Mouse (Mus musculus) CH12.LX (cell line): ENCODE measurements around the gene Nupr1. TPM values are rescaled to one million over a fixed set of nuclear protein-coding genes. Genes with fewer than 3 reads are reported as not detected.

Source experiments
- DNase-seq: peaks from one replicate; pipeline ENCODE4 v3.0.0-alpha.2; 2013; ENCODE audit errors: extremely low read depth
- H3K27ac ChIP-seq: 2 replicates; pipeline ENCODE4 v1.5.1; 2012; ENCODE audit warnings: low read depth, mild to moderate bottlenecking, control low read depth, moderate library complexity; ENCODE audit not compliant: insufficient read depth
- H3K27me3 ChIP-seq: replicated peaks from 2 replicates; pipeline ENCODE3; 2012; ENCODE audit warnings: inconsistent platforms
- H3K36me3 ChIP-seq, 2 experiments: replicated peaks in 1 of 2; 2 replicates each; pipeline versions ENCODE3 to v1.6.1; 2012; ENCODE audit warnings: inconsistent platforms in 1 of 2, low read length in 1 of 2, mild to moderate bottlenecking in 1 of 2, mixed read lengths in 1 of 2, moderate library complexity in 1 of 2; ENCODE audit not compliant: control insufficient read depth in 1 of 2, insufficient read depth in 1 of 2
- H3K4me1 ChIP-seq, 2 experiments: 2 replicates each; pipeline ENCODE4 v1.6.1; 2012; ENCODE audit warnings: inconsistent platforms in 1 of 2, moderate library complexity in 1 of 2; ENCODE audit not compliant: insufficient read depth in 2 of 2, control insufficient read depth in 1 of 2
- H3K4me2 ChIP-seq: 2 replicates; pipeline ENCODE4 v1.6.1; 2012; ENCODE audit warnings: low read depth, mild to moderate bottlenecking, control low read depth; ENCODE audit not compliant: poor library complexity, insufficient read depth, severe bottlenecking
- H3K4me3 ChIP-seq, 3 experiments: fragments of 150-350 bp in 1 of 3; sonication (generic) in 1 of 3; replicated peaks in 1 of 3; 2 replicates each; pipeline versions ENCODE3 to v1.5.1; 2011 to 2012; ENCODE audit warnings: low read depth in 2 of 3, low read length in 2 of 3, mild to moderate bottlenecking in 2 of 3, moderate library complexity in 2 of 3, control low read depth in 1 of 3, improper control_type of control experiment in 1 of 3, inconsistent platforms in 1 of 3, mixed read lengths in 1 of 3; ENCODE audit not compliant: poor library complexity in 1 of 3
- H3K79me2 ChIP-seq: replicated peaks from 2 replicates; pipeline ENCODE4 v1.6.1; 2012; ENCODE audit warnings: mild to moderate bottlenecking, moderate library complexity; ENCODE audit not compliant: control insufficient read depth, poor library complexity, insufficient read depth, severe bottlenecking; ENCODE audit errors: extremely low read depth
- H3K9ac ChIP-seq: 2 replicates; pipeline ENCODE4 v1.6.1; 2012; ENCODE audit warnings: low read depth, mild to moderate bottlenecking, control low read depth, moderate library complexity; ENCODE audit not compliant: insufficient read depth
- H3K9me3 ChIP-seq: replicated peaks from 2 replicates; pipeline ENCODE3; 2012; ENCODE audit warnings: low read length, inconsistent platforms, mixed read lengths
- CHD1 ChIP-seq: IDR thresholded peaks from 2 replicates; pipeline ENCODE4 v1.6.1; 2012; ENCODE audit warnings: low read depth, low read length, improper control_type of control experiment, inconsistent platforms
- CHD2 ChIP-seq: IDR thresholded peaks from 2 replicates; pipeline ENCODE4 v1.6.1; 2011; ENCODE audit warnings: low read length, improper control_type of control experiment
- CTCF ChIP-seq, 2 experiments: IDR thresholded peaks in 1 of 2; conservative IDR thresholded peaks in 1 of 2; 2 replicates each; pipeline ENCODE4 v1.5.1; 2011 to 2012; ENCODE audit warnings: low read depth in 2 of 2, low read length in 2 of 2, improper control_type of control experiment in 1 of 2, inconsistent platforms in 1 of 2, mild to moderate bottlenecking in 1 of 2, moderate library complexity in 1 of 2
- E2F4 ChIP-seq: IDR thresholded peaks from 2 replicates; pipeline ENCODE4 v1.6.1; 2011; ENCODE audit warnings: low read depth, low read length, improper control_type of control experiment; ENCODE audit not compliant: insufficient replicate concordance
- EP300 ChIP-seq: IDR thresholded peaks from 2 replicates; pipeline ENCODE4 v1.6.1; 2011; ENCODE audit warnings: low read length, improper control_type of control experiment
- ETS1 ChIP-seq: conservative IDR thresholded peaks from 2 replicates; pipeline ENCODE4 v1.6.1; 2012; ENCODE audit warnings: low read depth, mild to moderate bottlenecking, inconsistent platforms, low read length, improper control_type of control experiment, moderate library complexity
- GABPA ChIP-seq: IDR thresholded peaks from 2 replicates; pipeline ENCODE4 v1.6.1; 2012; ENCODE audit warnings: low read depth, low read length, improper control_type of control experiment, inconsistent platforms; ENCODE audit not compliant: insufficient replicate concordance
- IRF4 ChIP-seq: IDR thresholded peaks from 2 replicates; pipeline ENCODE4 v1.6.1; 2014; ENCODE audit warnings: low read depth, mild to moderate bottlenecking, inconsistent platforms, low read length, improper control_type of control experiment
- JUN ChIP-seq: IDR thresholded peaks from 2 replicates; pipeline ENCODE4 v1.6.1; 2011; ENCODE audit warnings: low read depth, mild to moderate bottlenecking, low read length, improper control_type of control experiment, moderate library complexity; ENCODE audit not compliant: insufficient read depth
- JUND ChIP-seq: conservative IDR thresholded peaks from 2 replicates; pipeline ENCODE4 v1.6.1; 2011; ENCODE audit warnings: low read depth, low read length, improper control_type of control experiment
- KAT2A ChIP-seq: IDR thresholded peaks from 2 replicates; pipeline ENCODE4 v1.6.1; 2012; ENCODE audit warnings: low read length, improper control_type of control experiment, inconsistent platforms; ENCODE audit not compliant: insufficient replicate concordance
- MAFK ChIP-seq: IDR thresholded peaks from 2 replicates; pipeline ENCODE4 v1.6.1; 2011; ENCODE audit warnings: low read length, improper control_type of control experiment; ENCODE audit not compliant: insufficient replicate concordance
- MAX ChIP-seq: IDR thresholded peaks from 2 replicates; pipeline ENCODE4 v1.6.1; 2011; ENCODE audit warnings: low read length, improper control_type of control experiment
- MXI1 ChIP-seq: IDR thresholded peaks from 2 replicates; pipeline ENCODE4 v1.6.1; 2011; ENCODE audit warnings: mild to moderate bottlenecking, low read depth, low read length, improper control_type of control experiment
- MYC ChIP-seq: IDR thresholded peaks from 2 replicates; pipeline ENCODE4 v1.6.1; 2011; ENCODE audit warnings: low read depth, mild to moderate bottlenecking, improper control_type of control experiment, low read length
- NELFE ChIP-seq: IDR thresholded peaks from 2 replicates; pipeline ENCODE4 v1.6.1; 2011; ENCODE audit warnings: low read depth, low read length, improper control_type of control experiment
- POLR2AphosphoS2 ChIP-seq: IDR thresholded peaks from 2 replicates; pipeline ENCODE4 v1.6.1; 2011; ENCODE audit warnings: low read depth, low read length, improper control_type of control experiment
- RAD21 ChIP-seq: IDR thresholded peaks from 2 replicates; pipeline ENCODE4 v1.6.1; 2011; ENCODE audit warnings: low read depth, mild to moderate bottlenecking, low read length, improper control_type of control experiment, moderate library complexity
- SIN3A ChIP-seq: IDR thresholded peaks from 2 replicates; pipeline ENCODE4 v1.6.1; 2012; ENCODE audit warnings: low read length, improper control_type of control experiment, inconsistent platforms
- SMC3 ChIP-seq: IDR thresholded peaks from 2 replicates; pipeline ENCODE4 v1.6.1; 2011; ENCODE audit warnings: low read depth, low read length, improper control_type of control experiment
- TBP ChIP-seq: conservative IDR thresholded peaks from 2 replicates; pipeline ENCODE4 v1.6.1; 2011; ENCODE audit warnings: low read depth, low read length, improper control_type of control experiment
- UBTF ChIP-seq: IDR thresholded peaks from 2 replicates; pipeline ENCODE4 v1.6.1; 2012; ENCODE audit warnings: low read depth, mild to moderate bottlenecking, inconsistent platforms, low read length, improper control_type of control experiment, moderate library complexity
- USF2 ChIP-seq: conservative IDR thresholded peaks from 2 replicates; pipeline ENCODE4 v1.6.1; 2011; ENCODE audit warnings: low read depth, low read length, improper control_type of control experiment
- ZC3H11A ChIP-seq: IDR thresholded peaks from 2 replicates; pipeline ENCODE4 v1.6.1; 2012; ENCODE audit warnings: low read depth, mild to moderate bottlenecking, inconsistent platforms, low read length, improper control_type of control experiment
- ZNF384 ChIP-seq: IDR thresholded peaks from 2 replicates; pipeline ENCODE4 v1.6.1; 2012; ENCODE audit warnings: low read depth, low read length, improper control_type of control experiment, inconsistent platforms
- dilution Hi-C: fragments of 300-500 bp; cut with MboI; formaldehyde crosslinking; loops from 2 replicates; pipeline ENCODE4 v1.14.3; 2020; ENCODE audit warnings: low sequenced_read_pairs; ENCODE audit not compliant: extremely low pct_unique_long_range_greater_than_20kb, extremely low pct_ligation_motif_present
- in situ Hi-C: fragments of 300-500 bp; cut with MboI; formaldehyde crosslinking; loops from 3 replicates; pipeline ENCODE4 v1.14.3; 2019; ENCODE audit warnings: low sequenced_read_pairs, low pct_ligation_motif_present, low pct_unique_long_range_greater_than_20kb, mixed read lengths
- polyA plus RNA-seq: library from polyadenylated mRNA; unstranded; fragments of >175 nt; gene quantifications from 2 replicates; pipeline ENCODE4 v1.2.1, GENCODE M21; 2012; ENCODE audit warnings: low read depth; ENCODE audit not compliant: insufficient read length
- total RNA-seq, 2 experiments: library from RNA; depleted of rRNA; stranded (reverse); fragments of 300-350 nt in 1 of 2; fragments of >200 nt in 1 of 2; gene quantifications; 2 replicates each; pipeline ENCODE4 v1.2.3; 2012 to 2014

Nupr1 gene
- total and polyA plus RNA-seq, 3 experiments: 6.4 to 13.9 (median 13.5) TPM

DNA sequence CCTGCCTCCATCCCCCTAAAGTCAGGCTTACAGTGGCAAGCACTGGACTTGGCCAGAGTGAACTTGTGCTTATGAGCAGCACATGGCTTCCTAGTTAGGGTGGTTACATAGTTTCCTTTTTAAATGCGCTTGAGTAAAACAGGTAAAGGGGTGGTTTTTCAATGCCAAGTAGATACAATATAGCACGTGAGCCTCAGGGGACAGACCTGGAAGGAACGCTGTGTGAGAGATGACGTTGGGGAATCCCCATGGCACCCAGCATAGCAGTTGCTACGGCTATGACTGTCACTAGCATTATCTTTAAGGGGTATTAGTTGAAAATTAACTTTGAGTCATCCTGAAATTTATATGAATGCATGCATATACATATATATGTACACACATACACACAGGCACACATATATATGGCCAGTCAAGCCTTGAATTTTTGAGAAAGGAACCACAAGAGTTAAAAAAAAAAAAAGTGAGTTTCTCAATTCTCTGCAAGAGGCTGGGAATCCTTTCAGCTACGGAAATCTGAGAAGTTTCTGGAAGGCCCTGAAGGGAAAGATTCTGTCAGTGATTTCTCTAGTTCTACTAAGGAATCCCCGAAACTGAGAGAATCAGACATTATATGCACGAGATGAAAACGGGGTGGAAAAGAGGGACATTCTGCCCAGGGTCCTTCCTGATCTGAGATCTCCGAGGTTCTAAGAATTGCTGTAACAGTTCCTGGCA, 10.9 kb downstream of the Nupr1 start (continued):
- TF ChIP-seq KAT2A: 0 out of 2 replicates have a peak, but pooled peaks have one; percentile 60
- peak; percentile 91 for TF ChIP-seq MYC
- TF ChIP-seq UBTF: no peak
- peak; percentile 90 for TF ChIP-seq JUND
- peak; percentile 53; the same call in 1 of the 2 replicates for TF ChIP-seq SIN3A
- peak; percentile 78 for TF ChIP-seq MAFK
- TF ChIP-seq EP300: peak; percentile 87
- TF ChIP-seq ZC3H11A: no peak
- TF ChIP-seq E2F4: no peak
- no peak for TF ChIP-seq GABPA
- peak; percentile 95 for TF ChIP-seq IRF4
- TF ChIP-seq NELFE: no peak
- TF ChIP-seq JUN: peak; percentile 78
- TF ChIP-seq ZNF384: no peak

GRCm38 (mm10) chr7:126616707-126617106, 14.0 kb downstream of the Nupr1 start:
- Histone ChIP-seq H3K79me2 (no peaks in the 10 kb centered on the region), H3K4me2 (no peak overlapping the region), H3K9ac (no peak overlapping the region), H3K27ac (no peak overlapping the region), H3K36me3 (peaks cover 0 to 5% of the 10 kb centered on the region in 2 experiments), H3K4me3 (no peak overlapping the region), H3K27me3 (no peaks in the 10 kb centered on the region), H3K9me3 (peaks cover 4% of the 10 kb centered on the region), H3K4me1 (peaks cover 4 to 19% of the 10 kb centered on the region in 2 experiments)
- in situ Hi-C loops: no loop called here
- peak in 1 of 2 experiments; percentile 47; a peak in 2 of 4 replicates for TF ChIP-seq CTCF (conservative IDR thresholded peaks at IDR 0.05 in 1 of 2, IDR thresholded peaks at IDR 0.05 in 1 of 2; ENCODE audit: low read depth in 2 of 2, low read length in 2 of 2)
- TF ChIP-seq RAD21: peak; percentile 29
- no peak for TF ChIP-seq TBP
- TF ChIP-seq SMC3: peak; percentile 62
- dilution Hi-C loops: no loop called here
- no peak for DNase-seq

DNA sequence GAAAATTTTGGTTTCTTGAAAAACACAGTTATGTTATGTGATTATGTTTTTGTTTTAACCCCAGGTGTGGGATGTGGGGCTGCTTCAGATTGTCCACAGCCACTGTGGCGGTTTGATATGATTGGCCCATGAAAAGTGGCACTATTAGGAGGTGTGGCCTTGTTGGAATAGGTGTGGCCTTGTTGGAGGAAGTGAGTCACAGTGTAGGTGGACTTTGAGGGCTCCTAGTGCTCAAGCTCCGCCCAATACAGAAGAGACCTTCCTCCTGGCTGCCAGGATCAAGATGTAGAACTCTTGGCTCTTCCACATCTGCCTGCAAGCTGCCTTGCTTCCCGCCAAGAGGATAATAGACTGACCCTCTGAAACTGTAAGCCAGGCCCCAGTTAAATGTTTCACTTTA, 17.9 kb downstream of the Nupr1 start:
- no peaks in the 10 kb centered on the region for H3K27me3 ChIP-seq
- H3K4me3 ChIP-seq: no peak overlapping the region
- in situ Hi-C loops: no loop called here
- no peaks in the 10 kb centered on the region for H3K36me3 ChIP-seq
- no peak for DNase-seq
- TF ChIP-seq MXI1 (no peak), CHD2 (no peak), MYC (no peak), E2F4 (no peak), SIN3A (no peak), ZC3H11A (no peak), NELFE (no peak), RAD21 (no peak), CHD1 (no peak), GABPA (no peak), USF2 (no peak), SMC3 (no peak), TBP (no peak), KAT2A (no peak), MAFK (no peak), POLR2AphosphoS2 (no peak), ETS1 (no peak), MAX (no peak)
- H3K9ac ChIP-seq: no peak overlapping the region
- H3K27ac ChIP-seq: no peak overlapping the region
- H3K4me2 ChIP-seq: no peak overlapping the region
- peaks cover 4% of the 10 kb centered on the region for H3K9me3 ChIP-seq
- no peaks in the 10 kb centered on the region for H3K79me2 ChIP-seq
- dilution Hi-C loops: no loop called here
- peaks cover 0 to 1% of the 10 kb centered on the region in 2 experiments; a peak in 2 of 4 replicates for H3K4me1 ChIP-seq
